Mouse (Mus musculus) E14TG2a.4 (cell line): ENCODE data around the gene Ampd2.

Experiments
- CTCF ChIP-seq: conservative IDR thresholded peaks from 2 replicates; pipeline ENCODE4 v1.5.1; 2014; ENCODE audit warnings: low read length
- NANOG ChIP-seq: IDR thresholded peaks from 2 replicates; pipeline ENCODE4 v1.6.1; 2014; ENCODE audit warnings: borderline replicate concordance, low read length, mixed read lengths

DNA sequence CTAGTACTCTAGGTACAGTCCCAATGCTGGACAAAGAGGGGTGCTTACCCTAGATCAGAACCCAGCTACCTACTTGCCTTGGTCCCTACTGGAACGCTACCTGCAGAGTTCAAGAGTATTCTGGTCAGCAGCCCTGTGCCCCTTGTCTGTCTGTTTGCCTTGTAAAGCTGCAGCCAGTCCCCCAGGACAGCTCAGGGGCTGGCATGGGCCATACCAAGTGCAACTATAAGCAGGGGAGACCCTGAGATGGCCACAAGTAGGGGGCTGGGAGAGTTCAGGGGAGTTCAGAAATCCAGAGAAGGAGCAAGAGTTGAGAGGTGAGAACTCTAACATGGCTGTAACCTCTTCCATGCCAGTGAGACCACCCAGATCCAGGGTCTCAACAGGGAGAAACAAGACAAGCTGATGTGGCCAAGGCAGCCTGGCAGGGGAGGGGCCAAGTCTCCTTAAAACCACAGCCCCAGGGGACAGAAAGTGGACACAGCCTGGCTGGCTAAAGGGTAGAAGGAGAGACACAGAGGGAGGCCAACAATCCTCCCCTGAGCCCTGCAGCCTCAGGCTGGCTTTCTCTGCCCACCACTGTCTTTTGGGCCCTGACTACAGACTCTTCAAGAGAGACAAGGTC lies 4.1 kb downstream of the Ampd2 start:
- TF ChIP-seq CTCF (no peak), NANOG (no peak)
